Mouse (Mus musculus) testis, postnatal 10 days (tissue): ENCODE measurements around the gene Myo1b.
"Not testable (repeated sequence)": the region's sequence is repeated elsewhere in the genome, so short reads cannot be mapped to it uniquely, and the experiment has no call there.

Source experiments
- DNase-seq: peaks from one replicate; pipeline ENCODE4 v3.0.0; 2021; ENCODE audit warnings: low spot score

The Myo1b gene

GRCm38 (mm10) chr1:51895961-51896360 is 19.9 kb downstream of the Myo1b start:
- DNase-seq = no peak

- DNase-seq = no peak
These were observed 21.1 kb downstream of the Myo1b start for GRCm38 (mm10) chr1:51894721-51895120.

GRCm38 (mm10) chr1:51893521-51894355 is 22.1 kb downstream of the Myo1b start:
- DNase-seq = no peak

- DNase-seq = no peak
These were observed 23.9 kb downstream of the Myo1b start for GRCm38 (mm10) chr1:51892005-51892404.

- no peak for DNase-seq
These were observed 27.6 kb downstream of the Myo1b start for GRCm38 (mm10) chr1:51888046-51888813.

GRCm38 (mm10) chr1:51885356-51885983 is 30.4 kb downstream of the Myo1b start:
- DNase-seq = no peak

GRCm38 (mm10) chr1:51883211-51883610 is 32.7 kb downstream of the Myo1b start:
- no peak for DNase-seq

- no peak for DNase-seq
These were observed 33.1 kb downstream of the Myo1b start for GRCm38 (mm10) chr1:51882752-51883151.

- DNase-seq = no peak
These were observed 35.7 kb downstream of the Myo1b start for GRCm38 (mm10) chr1:51879927-51880814.

- no peak for DNase-seq
These were observed 36.5 kb downstream of the Myo1b start for GRCm38 (mm10) chr1:51879333-51879770.

GRCm38 (mm10) chr1:51875462-51876225 is 40.2 kb downstream of the Myo1b start:
- no peak for DNase-seq

GRCm38 (mm10) chr1:51872493-51873261 is 43.2 kb downstream of the Myo1b start:
- DNase-seq = no peak

- not testable (repeated sequence) for DNase-seq
These were observed 44.6 kb downstream of the Myo1b start for GRCm38 (mm10) chr1:51871234-51871633.

- DNase-seq = no peak
These were observed 52.9 kb downstream of the Myo1b start for GRCm38 (mm10) chr1:51862828-51863421.

- no peak for DNase-seq
These were observed 55.0 kb downstream of the Myo1b start for GRCm38 (mm10) chr1:51860837-51861236.

- DNase-seq = no peak
These were observed 58.9 kb downstream of the Myo1b start for GRCm38 (mm10) chr1:51856946-51857345.

GRCm38 (mm10) chr1:51856245-51856915 is 59.5 kb downstream of the Myo1b start:
- no peak for DNase-seq

- DNase-seq = no peak
These were observed 60.2 kb downstream of the Myo1b start for GRCm38 (mm10) chr1:51855541-51856244.
